Mouse (Mus musculus): ENCODE results near the gene Stat5a. TPM values are rescaled to one million over a fixed set of nuclear protein-coding genes. Genes with fewer than 3 reads are reported as not detected.

Gene Stat5a
- total RNA-seq, 2 experiments from 2014 or later = 5.3 to 7.5 TPM

DNA sequence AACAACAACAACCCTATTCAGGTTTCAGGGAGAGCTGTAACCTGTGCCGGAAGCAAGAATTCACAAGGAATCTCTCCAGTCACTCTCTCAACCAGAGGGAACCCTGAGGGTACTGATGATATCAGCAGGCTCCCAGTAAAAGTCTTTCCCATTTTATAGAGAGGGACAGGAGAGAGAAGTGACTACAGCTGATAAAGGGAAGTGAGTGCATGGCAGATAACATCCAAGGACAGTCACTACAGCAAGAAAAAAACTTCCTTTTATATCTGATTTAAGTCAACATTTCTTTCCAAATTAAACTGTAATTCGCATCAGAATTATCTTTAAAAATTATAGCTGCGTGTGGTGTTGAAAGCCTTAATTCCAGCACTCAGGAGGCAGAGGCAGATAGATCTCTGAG lies 68.2 kb downstream of the Stat5a start:
- no peak for ATAC-seq (replicated peaks; ENCODE audit: low FRiP score, poor library complexity, severe bottlenecking)

DNA sequence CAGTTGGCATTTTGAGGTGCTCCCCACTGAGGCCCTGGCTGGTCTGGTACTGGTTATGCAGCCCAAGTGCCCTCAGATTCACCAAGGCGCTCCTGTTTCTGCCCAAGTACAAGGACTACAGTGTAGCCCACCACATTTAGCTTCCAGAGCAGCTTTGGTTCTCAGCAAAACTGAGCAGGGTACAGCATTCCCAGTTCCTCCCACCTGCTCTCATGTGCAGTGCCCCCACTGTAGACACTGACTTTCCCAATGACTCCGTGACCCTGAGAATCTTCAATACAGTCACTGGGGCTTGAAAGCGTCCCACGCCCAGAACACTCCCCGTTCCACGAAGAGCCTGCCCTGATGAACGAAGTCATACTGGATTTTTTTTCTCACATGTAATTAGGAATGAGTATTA lies 71.5 kb downstream of the Stat5a start:
- ATAC-seq (replicated peaks; ENCODE audit: low FRiP score, poor library complexity, severe bottlenecking) = no peak

DNA sequence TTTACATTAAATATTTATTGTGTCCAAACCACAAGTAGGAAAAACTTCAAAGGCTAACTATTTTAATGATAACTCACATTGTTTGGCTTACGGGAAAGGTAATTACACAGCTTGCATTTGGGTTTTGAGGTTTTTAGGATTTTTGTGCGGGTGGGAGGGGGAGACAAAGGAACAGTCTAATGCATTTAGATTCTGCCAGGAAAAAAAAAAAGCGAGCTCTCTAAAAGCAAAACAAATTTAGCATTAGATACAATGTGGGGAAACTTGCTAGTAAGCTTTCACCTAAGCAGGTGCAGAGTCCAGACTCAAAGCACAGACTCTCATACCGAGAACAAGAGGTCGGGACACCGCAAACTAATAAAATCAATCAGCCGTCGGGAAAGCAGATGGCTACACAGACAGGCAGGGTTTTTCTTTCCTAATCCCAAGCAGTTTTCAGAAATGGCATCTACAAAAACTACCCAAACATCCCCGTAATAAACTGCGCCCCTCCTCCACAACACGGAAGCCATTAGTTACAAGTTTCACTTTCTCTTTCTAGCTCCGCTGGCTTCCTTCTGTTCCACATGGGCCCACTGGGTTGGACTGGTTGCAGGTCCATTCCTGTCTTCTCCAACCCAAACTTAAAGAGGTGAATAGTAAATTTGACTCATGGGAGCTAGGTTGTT lies 72.2 kb downstream of the Stat5a start:
- ATAC-seq (replicated peaks; ENCODE audit: low FRiP score, poor library complexity, severe bottlenecking) = peak; percentile 80

Other genes with a start within 250 kb of the Stat5a start
- 17.2 and 18.0 TPM in 2 replicates for gene Nkiras2, start 240.1 kb upstream of the Stat5a start, total RNA-seq (2015; ENCODE audit: low replicate concordance)
- gene Nkiras2, start 240.1 kb upstream of the Stat5a start, total RNA-seq (2017; ENCODE audit: low replicate concordance) = 5.8 and 9.4 TPM in 2 replicates
- gene Dnajc7, start 239.2 kb upstream of the Stat5a start, total RNA-seq (2015; ENCODE audit: low replicate concordance) = 79.3 and 93.5 TPM in 2 replicates
- 103 and 106 TPM in 2 replicates for gene Dnajc7, start 239.2 kb upstream of the Stat5a start, total RNA-seq (2017; ENCODE audit: low replicate concordance)
- not detected in 2 replicates for gene Zfp385c, start 166.9 kb upstream of the Stat5a start, total RNA-seq (2015; ENCODE audit: low replicate concordance)
- gene Zfp385c, start 166.9 kb upstream of the Stat5a start, total RNA-seq (2017; ENCODE audit: low replicate concordance) = not detected in 2 replicates
- 6.8 and 7.5 TPM in 2 replicates for gene Dhx58, start 155.1 kb upstream of the Stat5a start, total RNA-seq (2015; ENCODE audit: low replicate concordance)
- gene Dhx58, start 155.1 kb upstream of the Stat5a start, total RNA-seq (2017; ENCODE audit: low replicate concordance) = 17.8 and 26.2 TPM in 2 replicates
- 2.5 and 11.2 TPM in 2 replicates for gene Kat2a, start 146.9 kb upstream of the Stat5a start, total RNA-seq (2015; ENCODE audit: low replicate concordance)
- gene Kat2a, start 146.9 kb upstream of the Stat5a start, total RNA-seq (2017; ENCODE audit: low replicate concordance) = 1.9 and 2.6 TPM in 2 replicates
- not detected in 2 replicates for gene Hspb9, start 145.5 kb upstream of the Stat5a start, total RNA-seq (2015; ENCODE audit: low replicate concordance)
- gene Hspb9, start 145.5 kb upstream of the Stat5a start, total RNA-seq (2017; ENCODE audit: low replicate concordance) = not detected in 2 replicates
- 99.8 and 136 TPM in 2 replicates for gene Rab5c, start 121.1 kb upstream of the Stat5a start, total RNA-seq (2015; ENCODE audit: low replicate concordance)
- 80.2 and 110 TPM in 2 replicates for gene Rab5c, start 121.1 kb upstream of the Stat5a start, total RNA-seq (2017; ENCODE audit: low replicate concordance)
- not detected in 2 replicates for gene Kcnh4, start 99.4 kb upstream of the Stat5a start, total RNA-seq (2015; ENCODE audit: low replicate concordance)
- not detected in 2 replicates for gene Kcnh4, start 99.4 kb upstream of the Stat5a start, total RNA-seq (2017; ENCODE audit: low replicate concordance)
- not detected in 2 replicates for gene Hcrt, start 96.4 kb upstream of the Stat5a start, total RNA-seq (2015; ENCODE audit: low replicate concordance)
- not detected in 2 replicates for gene Hcrt, start 96.4 kb upstream of the Stat5a start, total RNA-seq (2017; ENCODE audit: low replicate concordance)
- gene Ghdc, start 88.4 kb upstream of the Stat5a start, total RNA-seq (2015; ENCODE audit: low replicate concordance) = 0.72 and 0.84 TPM in 2 replicates
- 0.51 and 1.4 TPM in 2 replicates for gene Ghdc, start 88.4 kb upstream of the Stat5a start, total RNA-seq (2017; ENCODE audit: low replicate concordance)
- gene Stat5b, start 8.6 kb upstream of the Stat5a start, total RNA-seq (2015; ENCODE audit: low replicate concordance) = 5.9 and 10.1 TPM in 2 replicates
- gene Stat5b, start 8.6 kb upstream of the Stat5a start, total RNA-seq (2017; ENCODE audit: low replicate concordance) = 7.0 and 10.3 TPM in 2 replicates
- gene Stat3, start 80.2 kb downstream of the Stat5a start, total RNA-seq (2015; ENCODE audit: low replicate concordance) = 31.0 and 31.4 TPM in 2 replicates
- 26.2 and 26.6 TPM in 2 replicates for gene Stat3, start 80.2 kb downstream of the Stat5a start, total RNA-seq (2017; ENCODE audit: low replicate concordance)
- not detected in 2 replicates for gene Cavin1, start 111.5 kb downstream of the Stat5a start, total RNA-seq (2015; ENCODE audit: low replicate concordance)
- not detected in 2 replicates for gene Cavin1, start 111.5 kb downstream of the Stat5a start, total RNA-seq (2017; ENCODE audit: low replicate concordance)
- 316 and 341 TPM in 2 replicates for gene Atp6v0a1, start 150.1 kb downstream of the Stat5a start, total RNA-seq (2015; ENCODE audit: low replicate concordance)
- 355 and 494 TPM in 2 replicates for gene Atp6v0a1, start 150.1 kb downstream of the Stat5a start, total RNA-seq (2017; ENCODE audit: low replicate concordance)
- gene Naglu, start 210.7 kb downstream of the Stat5a start, total RNA-seq (2015; ENCODE audit: low replicate concordance) = 2.2 and 3.8 TPM in 2 replicates
- 4.5 and 9.9 TPM in 2 replicates for gene Naglu, start 210.7 kb downstream of the Stat5a start, total RNA-seq (2017; ENCODE audit: low replicate concordance)
- 2.2 TPM in 1 of 2 replicates, not detected in the other for gene Hsd17b1, start 219.1 kb downstream of the Stat5a start, total RNA-seq (2015; ENCODE audit: low replicate concordance)
- 0.26 TPM in 1 of 2 replicates, not detected in the other for gene Hsd17b1, start 219.1 kb downstream of the Stat5a start, total RNA-seq (2017; ENCODE audit: low replicate concordance)
- gene Coasy, start 223.2 kb downstream of the Stat5a start, total RNA-seq (2015; ENCODE audit: low replicate concordance) = 2.5 and 3.8 TPM in 2 replicates
- 1.7 and 6.8 TPM in 2 replicates for gene Coasy, start 223.2 kb downstream of the Stat5a start, total RNA-seq (2017; ENCODE audit: low replicate concordance)
- gene Mlx, start 227.9 kb downstream of the Stat5a start, total RNA-seq (2015; ENCODE audit: low replicate concordance) = 36.0 and 43.6 TPM in 2 replicates
- 16.8 and 26.4 TPM in 2 replicates for gene Mlx, start 227.9 kb downstream of the Stat5a start, total RNA-seq (2017; ENCODE audit: low replicate concordance)
- gene Psmc3ip, start 236.1 kb downstream of the Stat5a start, total RNA-seq (2015; ENCODE audit: low replicate concordance) = 5.9 and 7.9 TPM in 2 replicates
- gene Psmc3ip, start 236.1 kb downstream of the Stat5a start, total RNA-seq (2017; ENCODE audit: low replicate concordance) = 13.2 and 29.0 TPM in 2 replicates

All from erythroid progenitor cell, adult 5-6 weeks (primary cell).